Mouse (Mus musculus): ENCODE data around the gene Zglp1.
"Not testable (repeated sequence)": the region's sequence is repeated elsewhere in the genome, so short reads cannot be mapped to it uniquely, and the experiment has no call there.

Zglp1 gene

DNA sequence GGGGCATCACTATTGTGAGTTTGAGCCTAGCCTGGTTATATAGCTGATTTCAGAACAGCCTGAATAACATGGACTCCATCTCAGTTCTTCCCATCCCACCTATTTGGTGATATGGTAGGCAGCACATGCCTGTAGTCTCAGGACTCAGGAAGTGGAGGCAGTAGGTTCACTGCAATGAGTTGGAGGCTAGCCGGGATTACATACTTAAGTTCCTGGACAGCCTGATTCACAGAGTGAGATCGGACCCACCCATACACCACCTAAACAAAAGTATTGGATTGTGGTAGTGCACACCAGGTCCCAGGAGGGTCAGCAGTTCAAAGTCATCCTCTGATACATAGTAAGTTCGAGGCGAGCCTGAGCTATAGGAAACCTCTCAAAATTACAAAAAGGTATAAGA is 5.7 kb upstream of the Zglp1 start:
- DNase-seq (ENCODE audit: low spot score): no peak

DNA sequence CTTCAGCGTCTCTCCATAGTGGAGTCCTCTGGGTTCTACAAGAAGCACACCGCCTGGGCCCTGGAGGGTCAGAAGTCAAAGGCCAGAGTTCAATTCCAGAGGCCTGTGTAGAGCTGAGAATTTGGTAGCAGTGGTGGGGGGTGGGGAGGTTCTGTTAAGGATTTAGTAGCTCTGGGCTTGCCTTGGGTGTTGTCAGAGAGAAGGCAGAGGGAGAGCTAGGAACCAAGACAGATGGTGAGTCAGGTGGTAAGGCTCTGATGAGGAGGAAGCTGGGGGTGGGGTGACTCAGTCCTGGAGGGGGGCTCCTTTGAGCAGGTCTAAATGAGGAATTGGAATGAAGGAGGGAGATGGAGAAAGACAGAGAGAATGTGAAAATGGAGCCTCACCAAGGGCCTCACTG is 4.0 kb downstream of the Zglp1 start:
- DNase-seq (ENCODE audit: low spot score): no peak

DNA sequence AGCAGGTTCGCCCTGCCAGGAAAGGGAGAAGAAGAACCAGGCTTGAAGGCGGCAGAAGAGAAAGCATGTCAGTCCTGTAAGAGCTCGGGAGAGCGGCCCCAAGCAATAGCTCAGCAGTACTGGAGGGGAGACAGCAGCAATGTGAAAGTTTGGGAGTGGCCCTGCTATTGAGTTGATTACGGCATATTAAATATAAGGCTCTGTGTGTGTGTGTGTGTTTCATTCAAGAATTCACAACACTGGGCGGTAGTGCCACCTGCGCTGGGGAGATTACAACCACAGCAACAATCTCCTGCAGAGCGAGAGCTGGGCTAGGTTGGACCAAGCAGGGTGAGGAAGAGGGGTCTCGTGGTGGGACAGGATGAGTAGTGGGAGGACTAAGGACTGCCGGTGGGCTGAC is 15.3 kb downstream of the Zglp1 start:
- DNase-seq (ENCODE audit: low spot score): no peak

DNA sequence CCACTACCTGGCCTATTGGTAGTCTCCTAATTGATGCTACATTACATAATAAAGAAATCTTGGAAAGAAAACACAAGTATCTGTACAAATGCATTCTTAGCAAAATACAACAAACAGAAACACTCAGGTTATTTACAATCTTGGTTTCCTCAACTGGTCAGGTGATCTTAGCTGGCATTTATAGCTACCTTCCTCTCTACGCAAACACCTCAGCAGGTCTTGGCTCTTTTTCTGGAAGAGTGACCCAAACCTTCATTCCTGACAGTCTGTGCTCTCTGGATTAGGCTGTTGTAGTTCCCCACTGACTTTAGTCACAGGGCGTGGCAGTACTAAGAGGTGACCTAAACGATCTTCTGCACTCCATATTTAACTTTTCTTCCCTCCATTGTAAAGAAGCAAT is 21.7 kb downstream of the Zglp1 start:
- no peak for DNase-seq (ENCODE audit: low spot score)

DNA sequence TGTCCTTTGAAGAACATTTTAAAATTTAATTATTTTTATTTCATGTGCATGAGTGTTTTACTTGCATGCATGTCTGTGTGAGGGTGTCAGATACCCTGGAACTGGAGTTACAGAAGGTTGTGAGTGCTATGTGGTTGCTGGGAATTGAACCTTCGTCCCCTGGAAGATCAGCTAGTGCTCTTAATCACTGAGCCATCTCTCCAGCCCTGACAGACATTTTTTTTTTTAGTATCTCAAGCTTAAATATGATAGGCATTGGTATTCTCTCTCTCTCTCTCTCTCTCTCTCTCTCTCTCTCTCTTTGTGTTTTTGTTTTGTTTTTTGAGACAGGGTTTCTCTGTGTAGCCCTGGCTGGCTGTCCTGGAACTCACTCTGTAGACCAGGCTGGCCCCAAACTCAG is 22.1 kb downstream of the Zglp1 start:
- not testable (repeated sequence) for DNase-seq (ENCODE audit: low spot score)

DNA sequence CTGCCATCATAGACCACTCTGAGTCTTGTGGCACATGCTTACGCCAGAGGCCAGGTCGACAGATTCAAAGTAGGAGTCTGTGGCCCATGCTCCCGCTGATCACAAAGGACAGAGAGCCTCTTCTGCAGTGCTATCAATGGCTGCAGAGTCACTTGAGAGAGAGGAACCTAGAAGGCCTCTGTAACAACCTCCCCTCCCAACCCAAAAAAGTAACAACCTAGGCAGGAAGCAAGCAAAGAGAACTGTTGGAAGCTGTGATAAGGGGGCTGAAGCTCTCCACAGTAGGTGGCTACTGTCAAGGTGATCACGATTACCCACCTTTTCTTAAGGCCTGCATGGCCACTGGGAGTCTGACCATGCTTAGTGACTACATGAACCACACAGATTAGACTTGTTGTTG is 23.3 kb downstream of the Zglp1 start:
- DNase-seq (ENCODE audit: low spot score): no peak

GRCm38 (mm10) chr9:21041308-21041707 is 25.6 kb downstream of the Zglp1 start:
- DNase-seq (ENCODE audit: low spot score): no peak

DNA sequence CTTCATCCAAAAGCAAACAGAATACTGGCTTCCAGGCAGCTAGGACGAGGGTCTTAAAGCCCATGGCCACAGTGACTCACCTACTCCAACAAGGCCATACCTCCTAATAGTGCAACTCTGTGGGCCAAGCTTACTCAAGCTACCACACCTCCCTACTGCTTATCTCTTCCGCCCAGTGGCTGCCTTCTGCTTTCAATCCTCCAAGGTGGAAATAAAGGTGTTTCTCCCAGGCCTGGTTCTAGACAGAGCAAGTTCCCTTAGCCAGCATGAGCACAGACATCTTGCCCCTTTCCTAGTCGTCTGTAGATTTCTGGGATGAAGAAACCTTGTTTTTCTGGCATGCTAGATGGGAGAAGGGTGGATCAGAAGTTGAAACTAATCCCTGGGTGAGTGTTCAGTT is 27.1 kb downstream of the Zglp1 start:
- no peak for DNase-seq (ENCODE audit: low spot score)

DNA sequence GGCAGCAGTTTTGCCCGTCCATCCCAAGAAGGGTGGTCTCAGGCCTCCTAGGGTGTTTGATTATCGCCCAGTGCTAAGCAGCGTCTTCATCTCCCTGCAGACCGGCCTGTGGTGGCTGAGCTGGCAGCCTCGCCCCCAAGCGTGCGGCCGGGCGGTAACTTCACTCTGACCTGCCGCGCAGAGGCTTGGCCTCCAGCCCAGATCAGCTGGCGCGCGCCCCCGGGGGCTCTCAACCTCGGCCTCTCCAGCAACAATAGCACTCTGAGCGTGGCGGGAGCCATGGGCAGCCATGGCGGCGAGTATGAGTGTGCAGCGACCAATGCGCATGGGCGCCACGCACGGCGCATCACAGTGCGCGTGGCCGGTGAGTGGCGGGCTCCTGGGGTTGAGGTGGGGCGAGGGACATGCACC is 29.4 kb downstream of the Zglp1 start:
- no peak for DNase-seq (ENCODE audit: low spot score)

GRCm38 (mm10) chr9:21036666-21037065 is 30.2 kb downstream of the Zglp1 start:
- DNase-seq (ENCODE audit: low spot score): no peak

DNA sequence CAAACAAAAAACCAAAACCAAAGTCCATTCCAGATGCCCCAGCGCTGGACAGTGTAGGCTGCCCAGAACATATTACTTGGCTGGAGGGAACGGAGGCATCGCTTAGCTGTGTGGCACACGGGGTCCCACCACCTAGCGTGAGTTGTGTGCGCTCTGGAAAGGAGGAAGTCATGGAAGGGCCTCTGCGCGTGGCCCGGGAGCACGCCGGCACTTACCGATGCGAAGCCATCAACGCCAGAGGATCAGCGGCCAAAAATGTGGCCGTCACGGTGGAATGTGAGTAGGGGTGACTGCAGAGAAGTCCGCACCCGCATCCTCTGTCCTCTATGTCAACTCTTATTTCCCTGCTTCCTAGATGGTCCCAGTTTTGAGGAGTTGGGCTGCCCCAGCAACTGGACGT is 30.7 kb downstream of the Zglp1 start:
- DNase-seq (ENCODE audit: low spot score): no peak

GRCm38 (mm10) chr9:21035586-21035985 is 31.3 kb downstream of the Zglp1 start:
- DNase-seq (ENCODE audit: low spot score): no peak

- no peak for DNase-seq (ENCODE audit: low spot score)
Observed at GRCm38 (mm10) chr9:21034481-21035085, 32.3 kb downstream of the Zglp1 start.

DNA sequence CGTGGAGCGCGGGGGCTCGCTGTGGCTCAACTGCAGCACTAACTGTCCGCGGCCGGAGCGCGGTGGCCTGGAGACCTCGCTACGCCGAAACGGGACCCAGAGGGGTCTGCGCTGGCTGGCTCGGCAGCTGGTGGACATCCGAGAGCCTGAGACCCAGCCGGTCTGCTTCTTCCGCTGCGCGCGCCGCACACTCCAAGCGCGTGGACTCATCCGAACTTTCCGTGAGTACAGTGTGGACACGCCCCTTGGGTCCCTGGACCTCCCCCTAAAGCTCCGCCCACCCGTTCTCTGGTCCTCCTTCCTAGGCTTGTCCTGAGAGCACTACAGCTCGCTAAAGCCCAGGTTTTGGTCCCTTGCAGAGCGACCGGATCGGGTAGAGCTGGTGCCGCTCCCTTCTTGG is 33.8 kb downstream of the Zglp1 start:
- DNase-seq (ENCODE audit: low spot score): no peak

GRCm38 (mm10) chr9:21032491-21032890 is 34.4 kb downstream of the Zglp1 start:
- DNase-seq (ENCODE audit: low spot score): no peak

DNA sequence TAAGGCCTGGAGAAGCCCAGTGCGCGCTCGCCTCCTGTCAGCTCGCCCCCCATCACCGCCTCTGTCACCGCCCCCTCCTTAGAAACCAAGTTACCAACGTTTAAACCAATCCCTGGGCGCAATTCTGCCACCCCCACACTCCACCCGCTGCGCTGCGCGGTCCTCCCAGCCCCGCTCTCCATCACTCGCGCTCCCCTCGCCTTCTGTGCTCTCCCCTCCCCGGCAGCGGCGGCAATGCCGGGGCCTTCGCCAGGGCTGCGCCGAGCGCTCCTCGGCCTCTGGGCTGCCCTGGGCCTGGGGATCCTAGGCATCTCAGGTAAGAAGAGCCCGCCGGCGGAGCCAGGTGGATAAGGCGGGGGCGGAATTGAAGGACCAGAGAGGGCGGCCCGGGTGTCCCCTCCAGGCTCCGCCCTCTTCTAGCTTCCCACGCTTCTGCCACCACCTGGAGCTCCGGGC is 35.0 kb downstream of the Zglp1 start, which contains the start of gene Icam5:
TSS of gene Icam5 (plus strand) at position 178 of the 456 bp plus-strand sequence.
- DNase-seq (ENCODE audit: low spot score): no peak

DNA sequence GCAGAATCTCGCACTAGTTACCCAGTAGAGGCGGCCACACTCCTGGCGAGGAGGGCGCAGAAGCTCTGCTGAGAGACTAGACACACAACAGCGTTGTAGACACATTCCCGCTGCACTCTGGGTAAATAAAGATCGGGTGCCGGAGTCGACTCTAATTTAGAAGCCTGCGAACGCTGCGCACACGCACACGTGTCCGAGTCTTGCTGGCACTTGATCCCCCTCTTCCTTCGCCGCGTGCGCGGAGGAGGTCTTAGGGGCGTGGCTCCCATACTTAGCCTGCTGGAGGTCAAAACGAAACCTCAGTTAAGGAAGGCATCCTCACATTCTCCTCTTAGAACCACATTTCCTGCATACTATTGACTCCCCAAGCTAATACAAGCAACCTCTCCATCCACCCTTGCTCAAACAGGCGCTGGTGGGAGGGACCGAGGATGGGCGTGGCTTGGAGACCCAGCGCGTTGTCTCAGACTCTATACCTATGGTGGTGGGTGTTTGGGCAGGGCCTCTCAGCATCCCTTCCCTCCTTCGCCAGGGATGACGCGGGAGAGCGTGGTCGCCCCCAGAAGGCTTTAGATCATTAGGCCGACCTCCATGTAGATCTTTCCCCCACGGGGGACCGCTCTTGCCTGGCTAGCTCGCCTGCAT is 35.5 kb downstream of the Zglp1 start:
- no peak for DNase-seq (ENCODE audit: low spot score)

DNA sequence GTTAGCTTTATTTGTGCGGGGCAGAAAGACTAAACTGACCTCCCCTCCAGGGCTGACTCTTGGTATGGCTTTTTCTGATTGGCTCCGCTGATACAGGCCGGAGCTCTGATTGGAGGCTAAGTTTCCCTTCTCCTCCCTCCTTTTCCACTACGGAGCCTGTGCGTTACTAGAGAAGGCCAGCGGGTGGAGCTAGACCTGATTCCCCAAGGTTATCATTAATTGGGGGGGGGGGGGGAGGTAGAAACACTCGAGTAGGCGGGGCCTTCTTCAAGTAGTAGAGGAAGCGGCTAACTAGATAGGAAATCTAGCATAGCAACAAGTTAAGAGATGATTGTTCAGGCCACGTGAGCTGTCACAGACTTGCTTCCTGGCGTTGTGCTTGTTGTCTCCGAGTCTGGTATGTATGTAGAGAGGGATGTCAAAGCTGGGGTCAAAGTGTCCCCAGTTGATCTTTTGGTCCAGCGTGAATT is 36.1 kb downstream of the Zglp1 start:
- peak; percentile 67 for DNase-seq (ENCODE audit: low spot score)

- no peak for DNase-seq (ENCODE audit: low spot score)
Observed at GRCm38 (mm10) chr9:21030055-21030600, 36.8 kb downstream of the Zglp1 start.

- no peak for DNase-seq (ENCODE audit: low spot score)
Observed at GRCm38 (mm10) chr9:21029291-21030054, 37.4 kb downstream of the Zglp1 start, which contains the start of gene Icam4. Icam4 (plus strand) TSS chr9:21029373.

GRCm38 (mm10) chr9:21028560-21029110 is 38.3 kb downstream of the Zglp1 start:
- DNase-seq (ENCODE audit: low spot score): no peak

DNA sequence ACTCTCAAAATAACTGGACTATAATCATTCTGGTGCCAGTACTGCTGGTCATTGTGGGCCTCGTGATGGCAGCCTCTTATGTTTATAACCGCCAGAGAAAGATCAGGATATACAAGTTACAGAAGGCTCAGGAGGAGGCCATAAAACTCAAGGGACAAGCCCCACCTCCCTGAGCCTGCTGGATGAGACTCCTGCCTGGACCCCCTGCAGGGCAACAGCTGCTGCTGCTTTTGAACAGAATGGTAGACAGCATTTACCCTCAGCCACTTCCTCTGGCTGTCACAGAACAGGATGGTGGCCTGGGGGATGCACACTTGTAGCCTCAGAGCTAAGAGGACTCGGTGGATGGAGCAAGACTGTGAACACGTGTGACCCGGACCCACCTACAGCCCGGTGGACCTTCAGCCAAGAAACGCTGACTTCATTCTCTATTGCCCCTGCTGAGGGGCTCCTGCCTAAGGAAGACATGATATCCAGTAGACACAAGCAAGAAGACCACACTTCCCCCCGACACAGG is 39.1 kb downstream of the Zglp1 start:
- DNase-seq (ENCODE audit: low spot score): no peak

All from urinary bladder, postnatal 10 days (tissue).